Mouse (Mus musculus) urinary bladder, adult 2 months (tissue): ENCODE measurements around the gene Col24a1. TPM values are rescaled to one million over a fixed set of nuclear protein-coding genes. Genes with fewer than 3 reads are reported as not detected.

Experiments
- DNase-seq: peaks from one replicate; pipeline ENCODE4 v3.0.0; 2022; ENCODE audit warnings: low spot score
- polyA plus RNA-seq: library from polyadenylated mRNA; depleted of rRNA; stranded (reverse); fragments of >200 nt; gene quantifications from 2 replicates; pipeline ENCODE4 v1.2.3, GENCODE M21; 2012; rRNA removed

Col24a1 gene
- polyA plus RNA-seq, result 3.1 and 3.4 TPM in 2 replicates

DNA sequence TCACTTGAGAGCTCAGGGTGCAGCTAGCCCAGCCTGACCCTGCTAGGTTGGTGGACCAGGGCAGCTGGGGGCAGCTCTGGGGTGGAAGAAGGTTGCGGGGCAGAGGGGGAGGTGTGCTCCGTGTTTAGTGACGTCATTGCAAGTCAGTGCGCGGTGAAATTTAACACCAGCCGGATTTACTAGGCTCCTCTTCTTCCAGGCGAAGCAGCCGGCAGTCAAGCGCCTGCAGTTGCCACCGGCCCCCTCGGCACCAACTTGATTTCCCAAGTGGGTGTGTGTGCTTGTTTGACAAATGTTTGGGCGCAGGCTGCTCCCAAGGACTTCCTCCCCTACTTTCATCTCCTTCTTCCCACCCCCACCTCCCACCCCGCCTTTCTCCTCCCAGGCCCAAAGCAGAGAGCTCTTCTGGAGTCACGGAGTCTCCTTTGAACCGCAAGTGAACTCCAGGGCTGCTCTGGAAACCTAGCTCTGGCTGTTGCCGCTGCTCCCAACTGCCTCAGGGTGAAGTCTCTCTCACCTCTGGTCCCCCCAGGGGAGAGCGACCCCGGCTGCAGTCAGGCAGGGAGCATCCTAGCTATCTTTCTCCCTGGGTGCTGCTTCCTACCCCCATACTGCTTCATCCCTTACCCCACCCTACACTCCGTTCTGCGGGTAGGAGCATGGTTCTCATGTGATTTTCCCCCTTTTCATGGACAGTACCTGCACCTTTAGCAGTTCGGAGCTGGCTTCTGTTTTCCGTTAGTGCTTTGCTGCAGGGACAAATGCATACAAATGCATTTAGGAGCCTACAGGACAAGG, at the start of gene Col24a1:
Gene Col24a1, plus strand, starts transcription at position 136 of the 798 bp plus-strand sequence.
- no peak for DNase-seq

DNA sequence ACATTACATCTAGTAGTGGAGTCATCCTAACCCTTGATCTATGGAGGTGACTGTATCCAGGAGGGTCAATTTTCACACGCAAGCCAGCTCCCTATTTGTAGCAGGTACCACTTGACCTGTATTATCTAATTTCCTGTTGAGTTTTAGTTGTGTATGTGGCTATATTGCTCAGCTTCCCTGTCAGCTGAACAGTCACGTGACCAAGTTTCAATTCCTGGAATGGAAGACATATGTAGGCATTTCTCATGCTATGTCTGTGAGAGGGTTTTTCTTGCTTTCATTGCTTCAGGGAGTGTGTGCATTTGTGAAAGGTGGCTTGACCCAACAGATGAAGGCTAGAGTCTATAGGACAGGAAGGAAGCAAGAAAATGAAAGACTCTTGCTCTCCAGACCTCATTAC, 44.2 kb upstream of the Col24a1 start:
- DNase-seq, result no peak

DNA sequence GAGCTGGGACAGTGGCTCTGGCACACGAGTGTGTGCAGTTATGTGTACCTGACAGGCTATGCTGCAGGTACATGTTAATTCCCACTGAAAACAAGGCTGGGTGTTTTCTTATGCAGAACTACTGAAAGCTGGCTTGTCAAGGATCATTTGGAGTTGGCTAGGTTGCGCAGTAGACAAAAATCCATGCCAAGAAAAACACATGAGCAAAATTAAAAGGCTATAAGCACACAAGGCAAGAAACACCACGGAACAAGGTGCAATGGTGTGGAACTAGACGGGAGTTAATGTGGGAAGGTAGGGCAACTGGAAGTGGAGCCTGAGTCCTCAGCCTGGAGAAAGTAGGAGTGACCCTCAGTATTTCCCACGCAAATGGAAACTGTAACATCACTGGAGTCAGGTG, 39.2 kb upstream of the Col24a1 start:
- DNase-seq, result no peak

DNA sequence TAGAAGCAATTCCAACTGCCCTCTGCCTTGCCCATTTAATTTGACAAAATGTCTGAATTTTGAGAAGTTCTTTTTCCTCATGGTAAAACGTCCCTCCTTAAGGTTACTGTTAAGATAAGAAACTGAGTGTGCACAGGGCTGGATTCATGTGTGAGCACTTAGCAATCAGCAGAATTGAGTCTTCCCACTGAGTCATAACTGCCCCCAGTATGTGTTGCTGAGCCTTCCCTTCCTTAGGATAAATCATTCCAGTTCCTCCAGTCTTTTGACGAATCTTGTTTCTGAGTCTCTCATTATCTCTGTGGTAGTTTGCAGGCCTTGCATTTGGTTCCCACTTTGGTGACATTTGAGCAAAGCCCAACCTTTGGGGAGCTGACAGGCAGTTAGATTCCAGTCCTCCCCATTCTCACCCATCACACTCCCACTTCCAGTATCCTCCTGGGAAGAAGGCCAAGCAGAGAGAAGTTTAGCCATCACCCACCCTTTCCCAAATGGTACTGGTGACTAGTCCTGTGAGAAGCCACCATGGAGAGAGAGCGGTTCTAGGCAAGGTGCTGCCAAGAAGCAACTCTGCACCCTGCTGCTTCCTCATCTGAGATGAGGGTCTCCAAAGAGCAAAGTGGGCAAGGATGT, 37.4 kb upstream of the Col24a1 start:
- DNase-seq, result no peak

GRCm38 (mm10) chr3:145256647-145257046, 35.6 kb upstream of the Col24a1 start:
- DNase-seq, result no peak

DNA sequence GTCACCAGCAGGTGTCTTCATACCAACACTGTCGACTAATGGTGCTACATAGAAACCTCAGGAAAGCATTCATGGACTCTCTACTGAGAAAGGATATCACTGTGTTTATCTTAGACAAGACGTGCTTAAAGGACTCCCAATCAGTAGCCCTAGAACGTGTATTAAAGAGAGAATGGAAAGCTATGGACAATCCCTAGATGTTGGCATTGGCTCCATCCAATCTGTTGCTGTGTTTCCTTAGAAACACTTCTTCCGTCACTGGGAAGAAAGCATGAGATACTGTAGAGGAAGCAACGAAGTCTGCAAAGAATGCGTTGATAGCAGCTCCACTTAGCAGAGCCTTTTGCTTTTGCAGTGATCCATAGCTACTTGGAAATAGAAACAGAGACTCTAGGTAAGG, 32.6 kb upstream of the Col24a1 start:
- no peak for DNase-seq

- DNase-seq, result no peak
These were observed 29.1 kb upstream of the Col24a1 start for GRCm38 (mm10) chr3:145263131-145263530.

GRCm38 (mm10) chr3:145268066-145268465, 24.2 kb upstream of the Col24a1 start:
- no peak for DNase-seq

DNA sequence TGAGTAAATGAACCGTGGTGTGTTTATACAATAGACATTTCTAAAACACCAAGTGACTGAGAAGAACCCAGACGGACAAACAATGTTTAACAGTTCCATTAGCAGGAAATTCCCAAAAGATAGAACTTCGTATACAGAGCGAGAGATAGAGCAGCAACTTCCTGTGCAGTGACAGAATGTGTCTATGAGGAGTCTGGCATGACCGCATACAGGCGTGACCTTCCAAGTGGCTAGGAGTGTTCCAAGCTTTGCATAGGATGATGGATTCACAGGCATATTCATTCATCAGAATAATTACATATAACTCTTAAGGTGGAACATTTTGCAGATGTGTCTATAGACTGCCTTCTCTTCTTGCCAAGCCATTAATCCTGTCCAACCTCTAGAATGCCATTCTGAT, 18.1 kb upstream of the Col24a1 start:
- DNase-seq, result no peak

DNA sequence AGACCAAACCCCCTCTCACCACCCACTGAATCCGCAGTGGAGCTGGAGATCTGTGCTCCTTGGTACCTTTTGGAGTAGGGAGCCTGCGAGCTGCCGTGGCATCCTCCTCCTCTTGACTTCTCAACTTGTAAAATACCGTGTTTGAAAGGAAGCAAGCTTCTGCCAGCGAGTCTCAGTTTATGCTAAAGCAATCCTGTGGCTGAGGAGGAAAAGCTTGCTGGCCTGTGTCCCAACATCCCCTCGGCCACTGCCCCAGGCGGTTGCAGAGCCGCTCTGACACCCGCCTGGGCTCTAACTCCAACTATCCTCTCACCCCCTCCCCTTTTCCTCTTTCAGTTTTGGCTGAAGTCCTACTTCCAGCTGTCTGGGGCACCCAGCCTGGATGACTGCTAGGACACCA, 935 bp downstream of the Col24a1 start:
- DNase-seq, result no peak

- no peak for DNase-seq
These were observed 1.5 kb downstream of the Col24a1 start for GRCm38 (mm10) chr3:145293623-145294307.

- no peak for DNase-seq
These were observed 7.8 kb downstream of the Col24a1 start for GRCm38 (mm10) chr3:145299980-145300591.

DNA sequence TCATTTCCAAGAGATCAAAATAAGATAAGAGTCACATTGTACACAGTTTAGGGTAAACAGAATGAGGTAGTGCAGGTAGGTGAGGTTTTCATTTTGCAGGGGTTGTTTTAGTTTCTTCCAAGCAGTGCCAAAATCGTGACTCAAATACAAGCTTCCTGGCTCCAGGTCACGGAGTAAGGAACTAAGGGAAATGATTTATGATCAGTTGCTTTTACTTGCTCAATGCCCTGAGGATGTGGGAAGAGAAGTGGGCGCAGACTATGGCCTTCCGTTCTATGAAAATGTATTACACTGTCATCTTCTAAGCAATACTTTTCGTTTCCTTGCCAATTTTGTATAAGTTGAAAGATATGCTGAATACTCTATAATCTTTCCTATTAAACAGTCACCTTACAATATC, 13.0 kb downstream of the Col24a1 start:
- DNase-seq, result no peak

GRCm38 (mm10) chr3:145307209-145307608, 14.9 kb downstream of the Col24a1 start:
- DNase-seq, result no peak

DNA sequence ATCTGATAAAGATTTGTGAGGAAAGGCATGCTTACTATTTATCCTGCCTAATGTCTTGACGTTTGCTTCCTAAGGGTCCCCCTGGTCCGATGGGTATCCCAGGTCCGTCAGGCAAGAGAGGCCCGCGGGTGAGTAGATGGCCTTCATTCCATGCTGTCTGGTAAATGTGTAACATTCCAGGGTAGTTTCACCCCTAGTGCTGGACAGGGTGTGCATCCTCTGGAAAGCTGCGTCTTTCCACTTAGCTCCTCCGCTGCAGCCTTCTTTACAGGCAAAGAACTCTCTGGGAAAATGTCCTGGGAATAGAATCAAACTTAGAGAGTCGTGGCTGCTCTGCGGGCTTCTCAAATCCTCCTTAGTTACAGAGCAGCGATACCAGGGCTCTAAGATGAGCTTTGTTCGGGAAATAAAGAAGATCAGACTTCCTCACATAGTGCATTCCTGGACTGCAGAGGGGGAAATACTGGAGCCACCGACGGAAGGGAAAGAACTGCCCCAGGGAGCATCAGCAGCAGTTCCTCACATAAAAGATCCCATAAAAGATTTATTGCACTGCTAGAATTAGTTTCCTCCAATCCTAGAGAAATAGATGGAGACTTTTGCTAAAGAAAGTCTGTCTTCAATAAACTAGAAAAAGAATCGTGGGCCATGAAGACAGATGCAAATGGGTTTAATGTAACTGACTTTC, 28.5 kb downstream of the Col24a1 start:
- no peak for DNase-seq

- DNase-seq, result no peak
These were observed 33.1 kb downstream of the Col24a1 start for GRCm38 (mm10) chr3:145325402-145325801.

GRCm38 (mm10) chr3:145331642-145332041, 39.4 kb downstream of the Col24a1 start:
- no peak for DNase-seq

GRCm38 (mm10) chr3:145334046-145334445, 41.8 kb downstream of the Col24a1 start:
- no peak for DNase-seq

- no peak for DNase-seq
These were observed 44.9 kb downstream of the Col24a1 start for GRCm38 (mm10) chr3:145337161-145337560.

DNA sequence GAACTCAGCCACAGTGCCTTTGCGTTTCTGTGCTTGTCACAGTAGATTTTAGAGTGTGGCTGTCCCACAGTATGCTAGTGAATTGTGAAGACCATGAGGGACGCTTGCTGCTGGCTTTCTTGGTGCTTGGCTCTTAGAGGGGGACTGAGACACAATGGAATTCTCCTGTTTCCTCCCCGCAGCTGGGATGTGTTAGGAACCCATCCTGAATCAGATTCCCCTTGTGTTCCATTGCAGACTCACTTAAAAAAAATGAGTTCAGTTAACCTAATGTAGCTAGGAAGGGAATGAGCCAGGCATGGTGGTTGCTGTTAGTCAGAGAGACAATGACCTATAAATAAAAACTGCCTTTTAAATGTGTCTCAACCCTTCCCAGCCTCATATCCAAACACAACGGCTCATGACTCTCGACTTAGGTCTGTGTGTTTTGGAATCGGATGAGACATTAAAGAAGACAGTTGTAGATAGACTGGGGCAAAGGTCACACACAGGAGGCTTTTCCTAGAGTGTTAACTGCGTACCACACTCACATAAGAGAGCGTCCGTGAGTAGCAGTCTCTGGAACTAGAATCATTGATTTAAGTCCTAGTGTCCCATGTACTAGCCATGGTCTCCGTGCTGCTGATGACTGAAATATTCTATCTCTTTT, 47.7 kb downstream of the Col24a1 start:
- DNase-seq, result no peak

DNA sequence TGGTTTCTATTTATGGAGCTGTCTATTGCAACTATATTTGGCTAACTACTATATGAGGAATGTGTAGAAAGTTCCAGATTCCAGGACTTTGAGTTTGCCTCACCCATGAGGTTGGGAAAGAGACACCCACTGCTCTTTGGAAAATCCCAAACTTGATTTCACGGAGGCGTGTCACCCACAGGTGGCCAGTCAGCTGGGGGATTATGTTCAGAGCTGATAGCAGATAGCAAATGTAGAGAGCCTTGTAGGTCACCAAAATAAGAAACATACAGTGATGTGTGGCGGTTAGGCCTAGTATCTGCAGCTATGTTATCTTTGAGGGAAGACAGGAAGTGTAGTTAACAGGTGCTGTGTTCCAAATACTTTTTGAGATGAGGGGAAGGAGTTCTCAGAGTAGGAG, 56.4 kb downstream of the Col24a1 start:
- DNase-seq, result no peak
